Comparison of ENCODE assay signal across 9 mouse cellular contexts in the genomic region with DNA sequence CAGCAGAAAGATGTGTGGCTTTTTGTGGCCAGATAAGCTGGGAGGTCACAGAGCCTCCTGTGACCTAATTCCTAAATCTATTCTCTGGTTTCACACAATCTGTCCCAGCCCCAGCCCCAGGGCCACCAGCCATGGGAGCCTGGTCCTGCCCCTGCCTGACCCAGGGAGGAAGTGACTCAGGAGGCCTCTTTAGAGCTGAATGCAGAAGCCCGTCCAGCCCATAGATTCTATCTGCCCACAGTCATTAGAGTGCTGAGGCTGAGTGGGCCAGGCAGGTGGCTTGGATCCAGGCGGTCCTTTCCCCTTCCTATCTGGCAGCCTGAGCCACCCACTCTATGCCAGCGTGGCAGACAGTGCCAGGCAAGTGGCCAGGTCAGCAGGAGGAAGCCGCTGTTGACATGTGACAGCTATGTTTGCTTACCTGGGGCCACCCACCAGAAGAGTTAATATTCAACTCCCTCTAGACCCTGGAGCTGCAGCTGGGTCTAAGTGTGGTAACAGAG. TPM values are rescaled to one million over a fixed set of nuclear protein-coding genes. Genes with fewer than 3 reads are reported as not detected.
DNase-seq lines count a peak whose midpoint lies in the region; ATAC-seq and TF ChIP-seq lines count a peak whose summit lies in the region.
"Had no signal": no experiment of that assay in that cellular context is flagged by ENCODE, and none has a peak within 500 bp of the region (broad histone marks: within the 10 kb centered on the region; RNA-seq: fewer than 3 reads in every experiment).

No protein-coding gene starts in this region.

- WGBS in cerebellum, adult 2 months, result 3% methylated on average over 4 of the region's 4 CpGs
- WGBS in intestine, embryonic 15.5 days, result 41% methylated on average over 4 of the region's 4 CpGs
- 40% methylated on average over 4 of the region's 4 CpGs for WGBS in lung, embryonic 14.5 days

- H3K9ac ChIP-seq in intestine, embryonic 15.5 days, result no peak overlapping the region; the same call in 1 of the 2 replicates
- H3K9ac ChIP-seq in lung, embryonic 14.5 days, result no peak overlapping the region; the same call in 1 of the 2 replicates

- no peak overlapping the region for H3K4me3 ChIP-seq in cerebellum, adult 2 months (replicated peaks; ENCODE audit: insufficient read depth, low read depth, low read length)
- H3K4me3 ChIP-seq in intestine, embryonic 15.5 days (replicated peaks), result no peak overlapping the region
- H3K4me3 ChIP-seq in lung, embryonic 14.5 days (ENCODE audit: low read depth, low read length), result no peak overlapping the region
- H3K4me3 ChIP-seq: erythroblast, embryonic 14.5 days had no signal

- peaks cover 13% of the 10 kb centered on the region for H3K4me1 ChIP-seq in cerebellum, adult 2 months (ENCODE audit: control insufficient read depth, insufficient read depth, low read length)
- peaks cover 14% of the 10 kb centered on the region for H3K4me1 ChIP-seq in intestine, embryonic 15.5 days (replicated peaks)
- H3K4me1 ChIP-seq in lung, embryonic 14.5 days (ENCODE audit: insufficient read depth), result peaks cover 6% of the 10 kb centered on the region; the same call in 1 of the 2 replicates

- TF ChIP-seq POLR2A in cerebellum, adult 2 months (IDR thresholded peaks at IDR 0.05; ENCODE audit: borderline replicate concordance, insufficient read depth, low read length), result no peak

- peak overlapping the region; percentile 43; the same call in 1 of the 2 replicates for H3K4me2 ChIP-seq in intestine, embryonic 15.5 days (replicated peaks)
- H3K4me2 ChIP-seq in lung, embryonic 14.5 days, result no peak overlapping the region

- H3K36me3 ChIP-seq in intestine, embryonic 15.5 days, result no peaks in the 10 kb centered on the region
- H3K36me3 ChIP-seq in lung, embryonic 14.5 days (ENCODE audit: insufficient read depth), result no peaks in the 10 kb centered on the region

- DNase-seq in adrenal gland, adult 2 months, result peak; percentile 74
- DNase-seq in adrenal gland, postnatal 4 days (ENCODE audit: low spot score in 2 of 2), result no peak
- DNase-seq in cerebellum, adult 2 months, result peak; percentile 87 to 91
- peak; percentile 66 for DNase-seq in lung, embryonic 14.5 days
- peak; percentile 62 for DNase-seq in testis, postnatal 10 days (ENCODE audit: low spot score)
- DNase-seq in embryo, embryonic 9.5 days (ENCODE audit: extremely low spot score), result no peak

- H3K9me3 ChIP-seq in intestine, embryonic 15.5 days, result no peaks in the 10 kb centered on the region
- H3K9me3 ChIP-seq in lung, embryonic 14.5 days (ENCODE audit: low read depth, low read length), result no peaks in the 10 kb centered on the region

- peak; percentile 87 for ATAC-seq in intestine, embryonic 15.5 days
- peak; percentile 80 for ATAC-seq in lung, embryonic 14.5 days (ENCODE audit: insufficient read depth)
- ATAC-seq in erythroblast, adult 5-6 weeks (replicated peaks; ENCODE audit: low FRiP score, poor library complexity, severe bottlenecking), result no peak

- TF ChIP-seq CTCF in cerebellum, adult 2 months (IDR thresholded peaks at IDR 0.05; ENCODE audit: borderline replicate concordance, insufficient read depth, low read depth, low read length), result no peak
- TF ChIP-seq CTCF in lung, embryonic 14.5 days (IDR thresholded peaks at IDR 0.05; ENCODE audit: low read depth), result no peak

- H3K27ac ChIP-seq in cerebellum, adult 2 months (ENCODE audit: insufficient read depth, low read length), result 0 out of 2 replicates have a peak overlapping the region, but pooled peaks have one; percentile 41
- H3K27ac ChIP-seq in intestine, embryonic 15.5 days, result peak overlapping the region; percentile 88
- H3K27ac ChIP-seq in lung, embryonic 14.5 days (ENCODE audit: low read depth), result peak overlapping the region; percentile 76

- no peaks in the 10 kb centered on the region for H3K27me3 ChIP-seq in cerebellum, adult 2 months (ENCODE audit: control insufficient read depth, insufficient read depth, low read length)
- H3K27me3 ChIP-seq in intestine, embryonic 15.5 days (replicated peaks), result no peaks in the 10 kb centered on the region
- H3K27me3 ChIP-seq in lung, embryonic 14.5 days (ENCODE audit: insufficient read depth, low read length), result no peaks in the 10 kb centered on the region

RNA-seq across cellular contexts. Expression of a gene that starts 18.7 kb away (rescaled TPM):
- total RNA-seq in adrenal gland, adult 2 months (2021), result 100 to 1,000 TPM in 1 of 2 experiments, 10 to 100 TPM in 1; 42.1 to 124 TPM
- 149 and 154 TPM in 2 replicates for polyA plus RNA-seq in adrenal gland, adult 2 months (2012; rRNA removed)
- 10 to 100 TPM; 63.5 to 70.5 TPM for total RNA-seq in adrenal gland, postnatal 4 days (2021)
- polyA plus RNA-seq in cerebellum, adult 2 months (2012; rRNA removed), result 118 and 132 TPM in 2 replicates
- 63.3 and 68.5 TPM in 2 replicates for polyA plus RNA-seq in intestine, embryonic 15.5 days (2015; fragmentation: Nextera tagmentation; extraction: Ambion mirVana)
- polyA plus RNA-seq in lung, embryonic 14.5 days (2014; fragmentation: Nextera tagmentation; extraction: Ambion mirVana), result 54.0 and 63.0 TPM in 2 replicates
- total RNA-seq in erythroblast, adult 5-6 weeks (2015; ENCODE audit: low replicate concordance), result 6.1 and 9.4 TPM in 2 replicates
- 6.2 and 7.4 TPM in 2 replicates for total RNA-seq in erythroblast, adult 5-6 weeks (2017; ENCODE audit: low replicate concordance)

Comparison
In these comparisons a context has a peak if more than half of its experiments do, and no peak if none do; other contexts are left out.
1. DNase-seq: peak in adrenal gland, adult 2 months (single experiment), cerebellum, adult 2 months (2 of 2), lung, embryonic 14.5 days (single experiment) and testis, postnatal 10 days (single experiment); none in adrenal gland, postnatal 4 days (0 of 2) and embryo, embryonic 9.5 days (single experiment).
2. Peak in every context shown above with its lines, with median percentiles within 50 percentile points of each other: H3K27ac ChIP-seq.